ENCODE assay signal across 16 mouse cellular contexts in genomic region chr14:34309266-34309665, GRCm38 (mm10). TPM values are rescaled to one million over a fixed set of nuclear protein-coding genes. Genes with fewer than 3 reads are reported as not detected.
DNase-seq lines count a peak whose midpoint lies in the region; ATAC-seq and TF ChIP-seq lines count a peak whose summit lies in the region.
"Had no signal": no experiment of that assay in that cellular context is flagged by ENCODE, and none has a peak within 500 bp of the region (broad histone marks: within the 10 kb centered on the region; RNA-seq: fewer than 3 reads in every experiment).

No protein-coding gene starts in this region.

- H3K4me2 ChIP-seq in intestine, embryonic 14.5 days (ENCODE audit: low read length), result peak overlapping the region; percentile 60
- H3K4me2 ChIP-seq in intestine, postnatal 0 days (replicated peaks; ENCODE audit: low read depth), result no peak overlapping the region
- H3K4me2 ChIP-seq in limb, embryonic 13.5 days (replicated peaks), result peak overlapping the region; percentile 78

- no peaks in the 10 kb centered on the region for H3K9me3 ChIP-seq in intestine, embryonic 14.5 days (ENCODE audit: control insufficient read depth, low read length)
- H3K9me3 ChIP-seq in intestine, postnatal 0 days (ENCODE audit: control insufficient read depth), result no peaks in the 10 kb centered on the region
- no peaks in the 10 kb centered on the region for H3K9me3 ChIP-seq in limb, embryonic 13.5 days

- TF ChIP-seq CTCF in intestine, postnatal 0 days (IDR thresholded peaks at IDR 0.05; ENCODE audit: low read depth), result no peak

- 81% methylated on average over 4 of the region's 4 CpGs for WGBS in intestine, embryonic 14.5 days
- 48% methylated on average over 4 of the region's 4 CpGs for WGBS in intestine, postnatal 0 days
- 86% methylated on average over 4 of the region's 4 CpGs for WGBS in limb, embryonic 13.5 days

- ATAC-seq in intestine, embryonic 14.5 days (replicated peaks; ENCODE audit: low FRiP score, low TSS enrichment, low read depth), result no peak
- ATAC-seq in intestine, postnatal 0 days, result no peak
- ATAC-seq in limb, embryonic 13.5 days (ENCODE audit: low FRiP score, low read depth), result no peak
- ATAC-seq: lung, postnatal 0 days; midbrain, embryonic 16.5 days had no signal

- peaks cover 21% of the 10 kb centered on the region; the same call in 1 of the 2 replicates for H3K4me1 ChIP-seq in intestine, embryonic 14.5 days (replicated peaks; ENCODE audit: control insufficient read depth, insufficient read depth, low read length)
- H3K4me1 ChIP-seq in intestine, postnatal 0 days (replicated peaks; ENCODE audit: control insufficient read depth, insufficient read depth, low read length), result 0 out of 2 replicates have a peak, but pooled peaks cover 2% of the 10 kb centered on the region
- peaks cover 20% of the 10 kb centered on the region for H3K4me1 ChIP-seq in limb, embryonic 13.5 days

- no peak overlapping the region for H3K4me3 ChIP-seq in intestine, embryonic 14.5 days (ENCODE audit: low read depth, low read length)
- H3K4me3 ChIP-seq in intestine, postnatal 0 days (ENCODE audit: low read depth, low read length), result no peak overlapping the region
- no peak overlapping the region for H3K4me3 ChIP-seq in limb, embryonic 13.5 days

- H3K27ac ChIP-seq in intestine, embryonic 14.5 days (ENCODE audit: low read depth), result no peak overlapping the region
- no peak overlapping the region for H3K27ac ChIP-seq in intestine, postnatal 0 days (ENCODE audit: low read depth, low read length)
- H3K27ac ChIP-seq in limb, embryonic 13.5 days, result no peak overlapping the region

- H3K36me3 ChIP-seq in intestine, embryonic 14.5 days (ENCODE audit: control insufficient read depth, insufficient read depth, low read length), result no peaks in the 10 kb centered on the region
- H3K36me3 ChIP-seq in intestine, postnatal 0 days (ENCODE audit: control insufficient read depth, insufficient read depth), result no peaks in the 10 kb centered on the region; the same call in 1 of the 2 replicates
- peaks cover 4% of the 10 kb centered on the region; the same call in 1 of the 2 replicates for H3K36me3 ChIP-seq in limb, embryonic 13.5 days

- H3K9ac ChIP-seq in intestine, embryonic 14.5 days (ENCODE audit: low read length), result no peak overlapping the region
- no peak overlapping the region for H3K9ac ChIP-seq in intestine, postnatal 0 days (ENCODE audit: low read depth, low read length)
- H3K9ac ChIP-seq in limb, embryonic 13.5 days, result peak overlapping the region; percentile 98; the same call in 1 of the 2 replicates

- no peaks in the 10 kb centered on the region for H3K27me3 ChIP-seq in intestine, embryonic 14.5 days (replicated peaks; ENCODE audit: control insufficient read depth, insufficient read depth, low read length)
- H3K27me3 ChIP-seq in intestine, postnatal 0 days (replicated peaks; ENCODE audit: control insufficient read depth, insufficient read depth, low read length), result no peaks in the 10 kb centered on the region
- H3K27me3 ChIP-seq in limb, embryonic 13.5 days, result no peaks in the 10 kb centered on the region

- peak; percentile 38 for DNase-seq in cerebellum, adult 9-11 months
- DNase-seq in cerebellum, postnatal 10 days, result no peak
- no peak for DNase-seq in intestine, embryonic 14.5 days (ENCODE audit: low spot score)
- DNase-seq in A20 (ENCODE audit: low read depth, low spot score), result peak; percentile 17
- no peak for DNase-seq in frontal cortex, postnatal 36 days (ENCODE audit: low spot score in 2 of 2)
- no peak for DNase-seq in layer of hippocampus, postnatal 14 days (ENCODE audit: low spot score in 2 of 2)
- DNase-seq: adrenal gland, postnatal 10 days; B cell, adult 2 months; kidney, adult 8-10 months had no signal

RNA-seq across cellular contexts. Expression of gene Shld2, which starts 1.0 kb away (rescaled TPM):
- polyA plus RNA-seq in intestine, embryonic 14.5 days (2014; fragmentation: Nextera tagmentation; extraction: Ambion mirVana), result 9.5 and 11.0 TPM in 2 replicates
- 3.1 and 3.9 TPM in 2 replicates for polyA plus RNA-seq in intestine, postnatal 0 days (2015; fragmentation: Nextera tagmentation; extraction: Ambion mirVana)
- 13.9 and 14.4 TPM in 2 replicates for polyA plus RNA-seq in limb, embryonic 13.5 days (2015; fragmentation: Nextera tagmentation; extraction: Ambion mirVana)
- 10 to 100 TPM in 1 of 2 experiments, 1 to 10 TPM in 1; 9.7 to 14.5 TPM for total RNA-seq in layer of hippocampus, postnatal 14 days (2021)

RNA-seq across cellular contexts. Expression of gene Glud1, which starts 1.3 kb away (rescaled TPM):
- polyA plus RNA-seq in intestine, embryonic 14.5 days (2014; fragmentation: Nextera tagmentation; extraction: Ambion mirVana), result 100 and 104 TPM in 2 replicates
- polyA plus RNA-seq in intestine, postnatal 0 days (2015; fragmentation: Nextera tagmentation; extraction: Ambion mirVana), result 40.8 TPM in 2 replicates
- polyA plus RNA-seq in limb, embryonic 13.5 days (2015; fragmentation: Nextera tagmentation; extraction: Ambion mirVana), result 77.7 and 78.8 TPM in 2 replicates
- total RNA-seq in layer of hippocampus, postnatal 14 days (2021), result 100 to 1,000 TPM; 364 to 392 TPM

RNA-seq across cellular contexts. Expression of gene Fam25c, which starts 46.0 kb away (rescaled TPM):
- not detected in 2 replicates for polyA plus RNA-seq in intestine, embryonic 14.5 days (2014; fragmentation: Nextera tagmentation; extraction: Ambion mirVana)
- polyA plus RNA-seq in intestine, postnatal 0 days (2015; fragmentation: Nextera tagmentation; extraction: Ambion mirVana), result not detected in 2 replicates
- polyA plus RNA-seq in limb, embryonic 13.5 days (2015; fragmentation: Nextera tagmentation; extraction: Ambion mirVana), result 1.6 and 2.8 TPM in 2 replicates
- total RNA-seq in layer of hippocampus, postnatal 14 days (2021), result not detected
- total RNA-seq: left cerebral cortex, adult 18-20 months had no signal
- polyA plus RNA-seq: heart, postnatal 0 days; midbrain, embryonic 16.5 days; testis, adult 2 months had no signal

Comparison
In these comparisons a context has a peak if more than half of its experiments do, and no peak if none do; other contexts are left out.
1. DNase-seq: peak in cerebellum, adult 9-11 months (single experiment) and A20 (single experiment); none in cerebellum, postnatal 10 days (0 of 2), intestine, embryonic 14.5 days (single experiment), frontal cortex, postnatal 36 days (0 of 2) and layer of hippocampus, postnatal 14 days (0 of 2).